Mouse (Mus musculus): ENCODE data around the gene Ccdc39. TPM values are rescaled to one million over a fixed set of nuclear protein-coding genes. Genes with fewer than 3 reads are reported as not detected.

Ccdc39 gene
- polyA plus RNA-seq (2012; rRNA removed) = 12.0 and 15.3 TPM in 2 replicates

GRCm38 (mm10) chr3:33843801-33844632, at the start of gene Ccdc39:
Gene Ccdc39, minus strand, starts transcription at chr3:33844310.

GRCm38 (mm10) chr3:33799617-33800512, 44.2 kb downstream of the Ccdc39 start, which contains the start of gene Ttc14:
Gene Ttc14, plus strand, starts transcription at chr3:33799832.

Other genes starting within 250 kb of the Ccdc39 start
- 31.5 and 38.5 TPM in 2 replicates for gene Ttc14, start 44.5 kb downstream of the Ccdc39 start, polyA plus RNA-seq (2012; rRNA removed)
- gene Fxr1, start 175.6 kb upstream of the Ccdc39 start, polyA plus RNA-seq (2012; rRNA removed) = 114 and 141 TPM in 2 replicates
- gene Dnajc19, start 237.0 kb upstream of the Ccdc39 start, polyA plus RNA-seq (2012; rRNA removed) = 59.9 and 108 TPM in 2 replicates

All from central nervous system, embryonic 11.5 days (tissue).